Mouse (Mus musculus): ENCODE results near the gene Opn5. TPM values are rescaled to one million over a fixed set of nuclear protein-coding genes. Genes with fewer than 3 reads are reported as not detected.

Opn5 gene
- total and polyA plus RNA-seq, 2 experiments from 2014 or later: not detected

GRCm38 (mm10) chr17:42602829-42603784, 8.1 kb downstream of the Opn5 start:
- H3K9ac ChIP-seq (replicated peaks; ENCODE audit: low read length): no peak overlapping the region
- H3K4me3 ChIP-seq (ENCODE audit: low read length): no peak overlapping the region
- H3K9me3 ChIP-seq (ENCODE audit: low read length): no peaks in the 10 kb centered on the region
- no peak overlapping the region for H3K27ac ChIP-seq
- H3K27me3 ChIP-seq (ENCODE audit: insufficient read depth, low read length): no peaks in the 10 kb centered on the region
- peak; percentile 99 for TF ChIP-seq CTCF (IDR thresholded peaks at IDR 0.05; ENCODE audit: low read depth)
- no peaks in the 10 kb centered on the region for H3K4me1 ChIP-seq (ENCODE audit: insufficient read depth, low read length)
- H3K4me2 ChIP-seq (ENCODE audit: low read depth, low read length): no peak overlapping the region
- no peaks in the 10 kb centered on the region for H3K36me3 ChIP-seq (ENCODE audit: insufficient read depth, low read length)
- WGBS: 23% methylated on average over 15 of the region's 15 CpGs
- ATAC-seq (peak; percentile 91), DNase-seq (ENCODE audit: low spot score) (peak; percentile 92)

- WGBS: 83% methylated on average over 1 of the region's 1 CpGs
- ATAC-seq (no peak), DNase-seq (ENCODE audit: low spot score) (no peak)
- Histone ChIP-seq H3K27me3 (ENCODE audit: insufficient read depth, low read length) (no peaks in the 10 kb centered on the region), H3K36me3 (ENCODE audit: insufficient read depth, low read length) (no peaks in the 10 kb centered on the region), H3K4me2 (ENCODE audit: low read depth, low read length) (no peak overlapping the region), H3K9me3 (ENCODE audit: low read length) (no peaks in the 10 kb centered on the region), H3K4me3 (ENCODE audit: low read length) (no peak overlapping the region), H3K27ac (no peak overlapping the region), H3K4me1 (ENCODE audit: insufficient read depth, low read length) (no peaks in the 10 kb centered on the region), H3K9ac (replicated peaks; ENCODE audit: low read length) (no peak overlapping the region)
- no peak for TF ChIP-seq CTCF (IDR thresholded peaks at IDR 0.05; ENCODE audit: low read depth)
Observed at GRCm38 (mm10) chr17:42586486-42586885, 24.7 kb downstream of the Opn5 start.

- TF ChIP-seq CTCF (IDR thresholded peaks at IDR 0.05; ENCODE audit: low read depth): no peak
- no peaks in the 10 kb centered on the region for H3K27me3 ChIP-seq (ENCODE audit: insufficient read depth, low read length)
- 55% methylated on average over 2 of the region's 2 CpGs for WGBS
- no peak overlapping the region for H3K4me3 ChIP-seq (ENCODE audit: low read length)
- ATAC-seq: no peak
- H3K4me1 ChIP-seq (ENCODE audit: insufficient read depth, low read length): no peaks in the 10 kb centered on the region
- H3K4me2 ChIP-seq (ENCODE audit: low read depth, low read length): no peak overlapping the region
- no peak overlapping the region for H3K27ac ChIP-seq
- no peak for DNase-seq (ENCODE audit: low spot score)
- H3K9ac ChIP-seq (replicated peaks; ENCODE audit: low read length): no peak overlapping the region
- H3K36me3 ChIP-seq (ENCODE audit: insufficient read depth, low read length): no peaks in the 10 kb centered on the region
- no peaks in the 10 kb centered on the region for H3K9me3 ChIP-seq (ENCODE audit: low read length)
Observed at GRCm38 (mm10) chr17:42583029-42583331, 28.2 kb downstream of the Opn5 start.

GRCm38 (mm10) chr17:42582281-42583028, 28.7 kb downstream of the Opn5 start:
- H3K9ac ChIP-seq (replicated peaks; ENCODE audit: low read length): no peak overlapping the region
- ATAC-seq (peak; percentile 71), DNase-seq (ENCODE audit: low spot score) (peak; percentile 56)
- no peak overlapping the region for H3K4me2 ChIP-seq (ENCODE audit: low read depth, low read length)
- no peaks in the 10 kb centered on the region for H3K4me1 ChIP-seq (ENCODE audit: insufficient read depth, low read length)
- H3K27ac ChIP-seq: no peak overlapping the region
- WGBS: 21% methylated on average over 1 of the region's 1 CpGs
- no peaks in the 10 kb centered on the region for H3K9me3 ChIP-seq (ENCODE audit: low read length)
- H3K4me3 ChIP-seq (ENCODE audit: low read length): no peak overlapping the region
- H3K36me3 ChIP-seq (ENCODE audit: insufficient read depth, low read length): no peaks in the 10 kb centered on the region
- TF ChIP-seq CTCF (IDR thresholded peaks at IDR 0.05; ENCODE audit: low read depth): no peak
- no peaks in the 10 kb centered on the region for H3K27me3 ChIP-seq (ENCODE audit: insufficient read depth, low read length)

- H3K36me3 ChIP-seq (ENCODE audit: insufficient read depth, low read length): no peaks in the 10 kb centered on the region
- WGBS: 76% methylated on average over 4 of the region's 4 CpGs
- no peak overlapping the region for H3K4me2 ChIP-seq (ENCODE audit: low read depth, low read length)
- ATAC-seq (no peak), DNase-seq (ENCODE audit: low spot score) (no peak)
- H3K4me1 ChIP-seq (ENCODE audit: insufficient read depth, low read length): no peaks in the 10 kb centered on the region
- TF ChIP-seq CTCF (IDR thresholded peaks at IDR 0.05; ENCODE audit: low read depth): no peak
- H3K27me3 ChIP-seq (ENCODE audit: insufficient read depth, low read length): no peaks in the 10 kb centered on the region
- no peak overlapping the region for H3K9ac ChIP-seq (replicated peaks; ENCODE audit: low read length)
- H3K27ac ChIP-seq: no peak overlapping the region
- H3K9me3 ChIP-seq (ENCODE audit: low read length): no peaks in the 10 kb centered on the region
- H3K4me3 ChIP-seq (ENCODE audit: low read length): no peak overlapping the region
Observed at GRCm38 (mm10) chr17:42580623-42581022, 30.6 kb downstream of the Opn5 start.

GRCm38 (mm10) chr17:42580196-42580595, 31.0 kb downstream of the Opn5 start:
- H3K27ac ChIP-seq: no peak overlapping the region
- H3K4me3 ChIP-seq (ENCODE audit: low read length): no peak overlapping the region
- no peak for TF ChIP-seq CTCF (IDR thresholded peaks at IDR 0.05; ENCODE audit: low read depth)
- DNase-seq (ENCODE audit: low spot score) (no peak), ATAC-seq (no peak)
- H3K36me3 ChIP-seq (ENCODE audit: insufficient read depth, low read length): no peaks in the 10 kb centered on the region
- H3K4me1 ChIP-seq (ENCODE audit: insufficient read depth, low read length): no peaks in the 10 kb centered on the region
- 88% methylated on average over 3 of the region's 3 CpGs for WGBS
- H3K4me2 ChIP-seq (ENCODE audit: low read depth, low read length): no peak overlapping the region
- H3K9ac ChIP-seq (replicated peaks; ENCODE audit: low read length): no peak overlapping the region
- H3K27me3 ChIP-seq (ENCODE audit: insufficient read depth, low read length): no peaks in the 10 kb centered on the region
- H3K9me3 ChIP-seq (ENCODE audit: low read length): no peaks in the 10 kb centered on the region

Measured in hindbrain, postnatal 0 days (tissue).